Mouse (Mus musculus) cortical plate, adult 2 months (tissue): ENCODE measurements around the gene Gprc5c.

Source experiments
- CTCF ChIP-seq: fragments of 200-500 bp; IDR thresholded peaks from 2 replicates; pipeline ENCODE4 v1.5.1; 2011; ENCODE audit warnings: mild to moderate bottlenecking, control low read depth, low read length; ENCODE audit not compliant: insufficient read depth; ENCODE audit errors: extremely low read depth
- POLR2A ChIP-seq: fragments of 200-500 bp; IDR thresholded peaks from 2 replicates; pipeline ENCODE4 v1.6.1; 2011; ENCODE audit warnings: mild to moderate bottlenecking, low read length, control low read depth; ENCODE audit not compliant: insufficient read depth; ENCODE audit errors: extremely low read depth

DNA sequence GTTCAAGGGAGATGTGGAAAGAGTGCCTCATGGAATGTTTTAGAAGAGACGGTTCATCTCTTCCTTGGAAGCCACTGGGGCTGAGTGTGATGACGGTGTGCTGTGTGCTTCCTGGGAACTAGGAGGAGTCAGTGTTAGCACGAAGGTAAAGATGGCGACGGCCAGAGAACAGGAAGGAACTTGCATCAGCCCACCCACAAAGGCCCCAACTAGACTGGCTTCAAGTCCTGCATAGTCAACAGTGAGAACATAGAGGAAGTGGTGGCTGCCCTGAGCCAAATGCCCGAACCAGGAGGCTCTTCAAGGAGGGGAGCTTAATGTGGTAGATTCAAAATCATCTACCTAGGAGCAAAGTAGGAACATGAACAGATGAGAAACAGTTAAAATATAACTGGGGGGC lies 66.2 kb downstream of the Gprc5c start:
- TF ChIP-seq CTCF (no peak), POLR2A (no peak)
